Mouse (Mus musculus): ENCODE data around the gene Frmd4a. TPM values are rescaled to one million over a fixed set of nuclear protein-coding genes. Genes with fewer than 3 reads are reported as not detected.

Gene Frmd4a
- polyA plus RNA-seq, 1 experiment from 2014 or later = 22.9 TPM

DNA sequence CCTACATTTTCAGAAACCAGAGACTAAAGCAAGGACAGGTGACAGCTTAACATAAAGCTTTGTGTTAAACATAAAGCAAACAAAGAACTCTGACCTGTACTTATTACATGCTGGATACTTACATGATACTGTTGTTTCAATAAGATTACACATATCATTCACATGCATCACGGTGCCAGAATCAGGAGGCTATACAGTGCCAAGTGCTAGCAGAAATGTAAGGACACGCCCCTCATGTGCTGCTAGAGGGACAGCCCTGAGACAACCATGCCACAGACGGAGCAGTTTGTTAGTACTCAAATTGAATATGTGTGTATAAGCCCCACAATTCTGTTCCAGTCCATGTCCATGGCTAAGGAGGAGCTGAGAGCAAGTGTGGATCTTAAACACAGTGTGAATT, 620.7 kb downstream of the Frmd4a start:
- Histone ChIP-seq H3K4me1 (no peaks in the 10 kb centered on the region), H3K4me3 (replicated peaks) (no peak overlapping the region), H3K4me2 (no peak overlapping the region), H3K9me3 (no peaks in the 10 kb centered on the region), H3K36me3 (peaks cover 42% of the 10 kb centered on the region), H3K9ac (no peak overlapping the region), H3K27ac (no peak overlapping the region), H3K27me3 (replicated peaks) (no peaks in the 10 kb centered on the region)
- no peak for ATAC-seq (ENCODE audit: insufficient read depth, low FRiP score, low read depth)
- WGBS = 83% methylated on average over 3 of the region's 3 CpGs

DNA sequence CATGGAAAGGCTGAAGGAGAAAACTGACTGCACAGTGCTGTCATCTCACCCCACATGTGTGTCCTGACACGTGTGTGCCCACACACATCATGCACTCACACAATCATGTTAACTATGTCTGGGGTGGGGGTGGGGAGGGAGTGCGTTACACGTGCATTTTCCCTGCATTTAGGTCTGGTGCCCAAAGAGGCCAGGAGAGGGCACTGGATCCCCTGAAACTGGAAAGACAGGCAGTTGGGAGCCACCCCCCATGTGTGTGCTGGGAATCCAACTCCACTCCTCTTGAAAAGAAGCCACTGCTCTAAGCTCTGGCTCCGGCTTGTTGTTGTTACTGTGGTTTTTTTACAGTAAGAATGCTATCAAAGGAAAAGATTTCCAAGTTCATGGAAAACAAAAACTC, 627.5 kb downstream of the Frmd4a start:
- Histone ChIP-seq H3K9ac (no peak overlapping the region), H3K4me1 (peaks cover 4% of the 10 kb centered on the region; the same call in 1 of the 2 replicates), H3K27ac (no peak overlapping the region), H3K4me2 (no peak overlapping the region), H3K4me3 (replicated peaks) (no peak overlapping the region), H3K9me3 (no peaks in the 10 kb centered on the region), H3K27me3 (replicated peaks) (no peaks in the 10 kb centered on the region), H3K36me3 (peaks cover 15% of the 10 kb centered on the region)
- WGBS = 83% methylated on average over 4 of the region's 4 CpGs
- no peak for ATAC-seq (ENCODE audit: insufficient read depth, low FRiP score, low read depth)

DNA sequence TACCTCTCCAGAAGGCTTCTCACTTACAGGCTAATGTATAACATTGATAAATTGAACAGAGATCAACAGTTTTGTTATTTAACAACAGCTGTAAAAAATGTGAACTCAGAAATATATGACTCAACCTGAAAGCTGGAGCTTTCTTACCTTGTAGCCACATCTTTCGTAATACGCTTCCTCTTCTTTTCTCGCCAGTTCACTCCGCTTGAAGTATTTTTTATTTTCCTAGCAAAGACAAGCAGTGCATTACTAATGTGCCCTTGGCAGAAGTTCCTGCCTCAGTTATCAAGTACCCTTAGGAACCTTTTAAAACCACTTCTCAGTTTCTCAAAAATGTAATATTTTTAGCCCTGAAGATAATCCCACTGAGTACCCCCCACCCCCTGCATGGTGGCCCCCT, 630.6 kb downstream of the Frmd4a start:
- H3K36me3 ChIP-seq = peaks cover 13% of the 10 kb centered on the region; the same call in 1 of the 2 replicates
- WGBS = 89% methylated on average over 4 of the region's 4 CpGs
- H3K27me3 ChIP-seq (replicated peaks) = no peaks in the 10 kb centered on the region
- ATAC-seq (ENCODE audit: insufficient read depth, low FRiP score, low read depth) = no peak
- no peak overlapping the region for H3K4me3 ChIP-seq (replicated peaks)
- H3K27ac ChIP-seq = no peak overlapping the region
- no peak overlapping the region for H3K4me2 ChIP-seq
- H3K9me3 ChIP-seq = no peaks in the 10 kb centered on the region
- H3K9ac ChIP-seq = no peak overlapping the region
- H3K4me1 ChIP-seq = peaks cover 6% of the 10 kb centered on the region

DNA sequence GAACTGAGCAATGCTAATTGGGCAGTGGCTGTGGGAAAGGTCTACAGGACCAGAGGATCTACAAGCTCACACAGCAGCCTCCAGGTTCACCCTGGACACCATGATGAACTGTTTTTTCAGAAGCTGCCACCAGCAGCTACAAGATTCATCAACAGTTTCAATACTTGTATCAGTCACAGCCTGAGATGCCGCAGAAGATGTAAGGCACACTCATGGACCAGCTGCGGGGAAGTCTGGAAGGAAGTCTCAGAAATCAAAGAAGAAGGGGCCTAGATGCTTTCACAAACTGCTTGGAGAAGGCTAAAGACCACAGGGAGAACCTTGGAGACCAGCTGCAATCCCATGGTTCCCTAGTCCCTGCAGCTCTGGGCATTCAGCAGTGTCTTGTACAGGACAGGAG, 632.1 kb downstream of the Frmd4a start:
- H3K9me3 ChIP-seq = no peaks in the 10 kb centered on the region
- no peak for ATAC-seq (ENCODE audit: insufficient read depth, low FRiP score, low read depth)
- H3K4me1 ChIP-seq = peaks cover 6% of the 10 kb centered on the region
- no peak overlapping the region for H3K4me3 ChIP-seq (replicated peaks)
- 97% methylated on average over 2 of the region's 2 CpGs for WGBS
- H3K27ac ChIP-seq = no peak overlapping the region
- H3K27me3 ChIP-seq (replicated peaks) = no peaks in the 10 kb centered on the region
- no peak overlapping the region for H3K4me2 ChIP-seq
- H3K36me3 ChIP-seq = 0 out of 2 replicates have a peak, but pooled peaks cover 13% of the 10 kb centered on the region
- no peak overlapping the region for H3K9ac ChIP-seq

DNA sequence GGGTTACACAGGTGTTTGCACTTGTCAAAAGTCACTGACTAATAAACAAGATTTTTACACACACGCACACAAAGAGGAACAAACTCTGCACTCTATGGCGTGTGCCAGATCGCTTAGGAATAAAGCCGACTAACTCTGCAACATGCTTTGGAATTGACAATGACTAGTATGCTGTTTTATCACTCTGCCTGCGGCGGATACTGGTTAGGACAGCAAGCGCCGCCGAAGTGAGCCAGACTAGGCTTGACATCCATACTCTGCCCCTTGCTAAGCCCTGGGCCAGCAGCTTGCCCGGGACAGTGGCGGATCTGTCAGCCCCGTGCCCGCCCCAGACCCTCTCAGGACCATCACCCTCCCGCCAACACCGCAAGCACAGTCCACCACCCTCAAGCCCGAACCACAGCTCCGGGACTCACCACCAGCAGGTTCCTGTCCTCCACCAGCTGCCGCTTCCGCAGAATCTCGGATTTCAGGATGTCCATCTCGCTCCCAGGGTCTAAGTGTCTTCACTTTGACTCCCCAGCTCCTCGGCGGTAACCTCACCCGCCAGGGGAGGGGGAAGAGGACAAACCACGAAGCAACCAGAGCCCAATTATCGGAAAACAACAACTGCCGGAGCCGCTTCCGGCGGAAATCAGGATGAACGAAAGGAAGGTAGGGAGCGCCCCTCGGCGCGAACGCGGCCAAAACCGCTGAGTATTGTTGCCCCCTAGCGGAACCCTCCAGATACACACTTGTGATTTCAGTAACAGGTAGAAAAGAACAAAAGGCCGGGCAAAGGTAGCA, 634.2 kb downstream of the Frmd4a start, which contains the start of gene Prpf18:
Prpf18 (minus strand) TSS at position 614 of the 786 bp plus-strand sequence.
- 0 out of 2 replicates have a peak, but pooled peaks cover 9% of the 10 kb centered on the region for H3K36me3 ChIP-seq
- H3K4me2 ChIP-seq = peak within 1 kb of the TSS; percentile 50
- no peaks in the 10 kb centered on the region for H3K27me3 ChIP-seq (replicated peaks)
- peaks cover 6% of the 10 kb centered on the region for H3K4me1 ChIP-seq
- no peaks in the 10 kb centered on the region for H3K9me3 ChIP-seq
- peak within 1 kb of the TSS; percentile 68 for H3K27ac ChIP-seq
- peak within 1 kb of the TSS; percentile 91 for H3K4me3 ChIP-seq (replicated peaks)
- peak; percentile 87 for ATAC-seq (ENCODE audit: insufficient read depth, low FRiP score, low read depth)
- H3K9ac ChIP-seq = peak within 1 kb of the TSS; percentile 76
- WGBS = 1% methylated on average over 40 of the region's 40 CpGs

DNA sequence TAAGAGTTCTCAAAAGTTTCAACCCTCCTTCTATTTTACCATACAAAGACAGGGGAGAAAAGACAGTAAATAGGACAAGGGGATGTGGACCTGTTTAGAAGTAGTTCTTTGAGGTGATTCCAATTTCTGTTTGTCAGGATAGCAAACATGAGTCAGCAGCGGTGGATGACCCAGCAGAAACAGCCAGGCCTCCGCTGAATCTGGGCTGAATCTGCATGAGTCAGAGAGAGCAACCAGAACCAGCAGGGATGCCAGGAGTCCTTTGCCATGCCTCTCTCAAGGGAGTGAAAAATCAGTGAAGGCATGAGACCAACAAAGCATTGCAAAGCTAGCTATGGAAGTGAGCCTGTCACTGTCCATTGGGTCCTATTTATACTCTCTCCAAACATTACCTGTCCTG, 643.2 kb downstream of the Frmd4a start:
- H3K27ac ChIP-seq = no peak overlapping the region
- no peaks in the 10 kb centered on the region for H3K4me1 ChIP-seq
- no peak for ATAC-seq (ENCODE audit: insufficient read depth, low FRiP score, low read depth)
- 78% methylated on average over 2 of the region's 2 CpGs for WGBS
- H3K36me3 ChIP-seq = no peaks in the 10 kb centered on the region
- H3K4me2 ChIP-seq = no peak overlapping the region
- H3K27me3 ChIP-seq (replicated peaks) = no peaks in the 10 kb centered on the region
- H3K4me3 ChIP-seq (replicated peaks) = no peak overlapping the region
- H3K9me3 ChIP-seq = no peaks in the 10 kb centered on the region
- no peak overlapping the region for H3K9ac ChIP-seq
